Mouse (Mus musculus) liver, embryonic 14.5 days (tissue): Measurements from ENCODE around the gene Fgfr2. TPM values are rescaled to one million over a fixed set of nuclear protein-coding genes. Genes with fewer than 3 reads are reported as not detected.
"Not testable (repeated sequence)": the region's sequence is repeated elsewhere in the genome, so short reads cannot be mapped to it uniquely, and the experiment has no call there.

Experiments used
- ATAC-seq: fragments of 200-750 bp; cut with Nextera tagmentation; 2 replicates; pipeline ENCODE4 v1.8.0; 2017; ENCODE audit warnings: moderate number of reproducible peaks, mild to moderate bottlenecking, moderate library complexity; ENCODE audit not compliant: insufficient read depth
- DNase-seq, 3 experiments: peaks; one replicate each; pipeline ENCODE4 v3.0.0-alpha.2; 2012 to 2013; ENCODE audit warnings: low read depth in 3 of 3, low spot score in 3 of 3
- H3K27ac ChIP-seq: fragments of 300-500 bp; sonication (generic); 2 replicates; pipeline ENCODE4 v1.5.1; 2014; ENCODE audit warnings: moderate library complexity, mild to moderate bottlenecking, control low read depth, inconsistent platforms
- H3K27me3 ChIP-seq: fragments of 300-500 bp; sonication (generic); 2 replicates; pipeline ENCODE4 v1.6.1; 2014; ENCODE audit warnings: mild to moderate bottlenecking, low read length, moderate library complexity; ENCODE audit not compliant: control insufficient read depth, insufficient read depth
- H3K36me3 ChIP-seq: fragments of 300-500 bp; sonication (generic); replicated peaks from 2 replicates; pipeline ENCODE4 v1.6.1; 2014; ENCODE audit warnings: low read depth; ENCODE audit not compliant: control insufficient read depth, insufficient read depth
- H3K4me1 ChIP-seq, 2 experiments: fragments of 200-500 bp in 1 of 2; fragments of 300-500 bp in 1 of 2; sonication (generic) in 1 of 2; replicated peaks; 2 replicates each; pipeline ENCODE4 v1.6.1; 2012 to 2014; ENCODE audit warnings: antibody characterized with exemption in 1 of 2, inconsistent platforms in 1 of 2, low read length in 1 of 2; ENCODE audit not compliant: control insufficient read depth in 2 of 2, insufficient read depth in 2 of 2
- H3K4me2 ChIP-seq: fragments of 300-500 bp; sonication (generic); 2 replicates; pipeline ENCODE4 v1.6.1; 2014; ENCODE audit warnings: low read depth, mild to moderate bottlenecking, control low read depth, moderate library complexity
- H3K4me3 ChIP-seq, 2 experiments: fragments of 200-500 bp in 1 of 2; fragments of 300-500 bp in 1 of 2; sonication (generic) in 1 of 2; 2 replicates each; pipeline ENCODE4 v1.5.1; 2012 to 2014; ENCODE audit warnings: low read depth in 2 of 2, low read length in 2 of 2, mild to moderate bottlenecking in 2 of 2, control low read depth in 1 of 2, inconsistent platforms in 1 of 2, moderate library complexity in 1 of 2; ENCODE audit not compliant: insufficient read depth in 1 of 2
- H3K9ac ChIP-seq: fragments of 300-500 bp; sonication (generic); replicated peaks from 2 replicates; pipeline ENCODE4 v1.6.1; 2014; ENCODE audit warnings: mild to moderate bottlenecking, control low read depth, moderate library complexity
- H3K9me3 ChIP-seq: fragments of 300-500 bp; sonication (generic); 2 replicates; pipeline ENCODE4 v1.6.1; 2016; ENCODE audit warnings: low read length, mixed read lengths; ENCODE audit not compliant: control insufficient read depth
- CTCF ChIP-seq: IDR thresholded peaks from 2 replicates; pipeline ENCODE4 v1.5.1; 2016; ENCODE audit warnings: antibody characterized with exemption, low read depth, control low read depth
- EP300 ChIP-seq: IDR thresholded peaks from 2 replicates; pipeline ENCODE4 v1.6.1; 2016; ENCODE audit warnings: antibody characterized with exemption, low read depth
- WGBS: fragments of 180-500 bp; shearing (Covaris S2); extraction: QIAGEN DNeasy Blood & Tissue Kit; methylation state at CpG from one replicate; pipeline ENCODE4 v1.1.7; 2014; ENCODE audit not compliant: insufficient replicate concordance; 5-methylcytosine and 5-hydroxymethylcytosine counted together
- polyA plus RNA-seq, 2 experiments: library from polyadenylated mRNA; depleted of rRNA in 1 of 2; stranded (reverse) in 1 of 2; unstranded in 1 of 2; fragments of >200 nt; fragmentation: Nextera tagmentation in 1 of 2; extraction: Ambion mirVana in 1 of 2; gene quantifications; 2 replicates each; pipeline versions ENCODE4 v1.2.1 to v1.2.3; 2012 to 2014

Fgfr2 gene
- polyA plus RNA-seq, 2 experiments = 7.9 to 8.8 TPM

GRCm38 (mm10) chr7:130673169-130674033 is 2449.7 kb downstream of the Fgfr2 start:
- 52% methylated on average over 9 of the region's 9 CpGs for WGBS
- DNase-seq (no peak), ATAC-seq (0 out of 2 replicates have a peak, but pooled peaks have one; percentile 32)
- H3K9me3 ChIP-seq = no peaks in the 10 kb centered on the region
- no peak overlapping the region for H3K4me2 ChIP-seq
- no peak overlapping the region for H3K9ac ChIP-seq
- H3K4me3 ChIP-seq = no peak overlapping the region
- no peak overlapping the region for H3K27ac ChIP-seq
- TF ChIP-seq EP300 (no peak), CTCF (peak; percentile 70)
- peaks cover 0 to 17% of the 10 kb centered on the region in 2 experiments; a peak in 2 of 4 replicates for H3K4me1 ChIP-seq
- no peaks in the 10 kb centered on the region for H3K27me3 ChIP-seq
- no peaks in the 10 kb centered on the region for H3K36me3 ChIP-seq

GRCm38 (mm10) chr7:130671301-130671700 is 2451.8 kb downstream of the Fgfr2 start:
- ATAC-seq = no peak
- no peaks in the 10 kb centered on the region for H3K27me3 ChIP-seq
- no peak overlapping the region for H3K4me2 ChIP-seq
- no peaks in the 10 kb centered on the region for H3K9me3 ChIP-seq
- no peak for DNase-seq
- no peaks in the 10 kb centered on the region for H3K36me3 ChIP-seq
- TF ChIP-seq CTCF = no peak
- 48% methylated on average over 6 of the region's 6 CpGs for WGBS
- H3K4me3 ChIP-seq = no peak overlapping the region
- H3K9ac ChIP-seq = no peak overlapping the region
- H3K4me1 ChIP-seq = peaks cover 0 to 17% of the 10 kb centered on the region in 2 experiments; a peak in 2 of 4 replicates
- no peak overlapping the region for H3K27ac ChIP-seq

GRCm38 (mm10) chr7:130670358-130670757 is 2452.8 kb downstream of the Fgfr2 start:
- Histone ChIP-seq H3K27ac (no peak overlapping the region), H3K27me3 (no peaks in the 10 kb centered on the region), H3K4me1 (peaks cover 0 to 17% of the 10 kb centered on the region in 2 experiments; a peak in 2 of 4 replicates), H3K4me3 (no peak overlapping the region), H3K4me2 (no peak overlapping the region), H3K9ac (no peak overlapping the region), H3K9me3 (no peaks in the 10 kb centered on the region), H3K36me3 (no peaks in the 10 kb centered on the region)
- ATAC-seq (no peak), DNase-seq (no peak)
- 56% methylated on average over 4 of the region's 4 CpGs for WGBS
- no peak for TF ChIP-seq CTCF
- TF ChIP-seq EP300 = no peak

GRCm38 (mm10) chr7:130669370-130669881 is 2453.7 kb downstream of the Fgfr2 start:
- WGBS = 45% methylated on average over 8 of the region's 8 CpGs
- Histone ChIP-seq H3K36me3 (no peaks in the 10 kb centered on the region), H3K4me3 (no peak overlapping the region), H3K9me3 (no peaks in the 10 kb centered on the region), H3K27me3 (no peaks in the 10 kb centered on the region), H3K4me1 (peaks cover 0 to 17% of the 10 kb centered on the region in 2 experiments; a peak in 2 of 4 replicates), H3K27ac (no peak overlapping the region), H3K4me2 (no peak overlapping the region), H3K9ac (no peak overlapping the region)
- DNase-seq = peak in 2 of 3 experiments; percentile 20 to 33
- ATAC-seq = peak; percentile 17; the same call in 1 of the 2 replicates
- TF ChIP-seq CTCF (no peak), EP300 (no peak)

- H3K9ac ChIP-seq = no peak overlapping the region
- no peak overlapping the region for H3K27ac ChIP-seq
- TF ChIP-seq CTCF (no peak), EP300 (no peak)
- ATAC-seq (peak; percentile 27; the same call in 1 of the 2 replicates), DNase-seq (no peak)
- WGBS = 48% methylated on average over 7 of the region's 7 CpGs
- no peaks in the 10 kb centered on the region for H3K36me3 ChIP-seq
- H3K27me3 ChIP-seq = no peaks in the 10 kb centered on the region
- H3K4me1 ChIP-seq = peaks cover 0 to 17% of the 10 kb centered on the region in 2 experiments; a peak in 2 of 4 replicates
- H3K9me3 ChIP-seq = no peaks in the 10 kb centered on the region
- H3K4me2 ChIP-seq = no peak overlapping the region
- no peak overlapping the region for H3K4me3 ChIP-seq
Observed at GRCm38 (mm10) chr7:130668729-130669281, 2454.3 kb downstream of the Fgfr2 start.

GRCm38 (mm10) chr7:130668013-130668412 is 2455.1 kb downstream of the Fgfr2 start:
- not testable (repeated sequence) for H3K36me3 ChIP-seq

More at GRCm38 (mm10) chr7:130668013-130668412, 2455.1 kb downstream of the Fgfr2 start:
- H3K4me1 ChIP-seq = peaks cover 0 to 17% of the 10 kb centered on the region in 2 experiments; a peak in 2 of 4 replicates
- WGBS = 88% methylated on average over 1 of the region's 1 CpGs
- not testable (repeated sequence) for H3K4me3 ChIP-seq, H3K4me2 ChIP-seq, H3K9me3 ChIP-seq, H3K27me3 ChIP-seq, H3K27ac ChIP-seq, ATAC-seq, H3K9ac ChIP-seq, DNase-seq
